Mouse (Mus musculus) embryonic facial prominence, embryonic 13.5 days (tissue): ENCODE results near the gene Platr25. TPM values are rescaled to one million over a fixed set of nuclear protein-coding genes. Genes with fewer than 3 reads are reported as not detected.
A peak's percentile ranks its signal among the peaks of the same experiment; 100 is the strongest.
"Not testable (repeated sequence)": the region's sequence is repeated elsewhere in the genome, so short reads cannot be mapped to it uniquely, and the experiment has no call there.

Experiments
- ATAC-seq: fragments of 200-750 bp; cut with Nextera tagmentation; 2 replicates; pipeline ENCODE4 v1.8.0; 2017; ENCODE audit warnings: low read depth; ENCODE audit not compliant: insufficient number of reproducible peaks, insufficient read depth, low FRiP score, low TSS enrichment
- H3K27ac ChIP-seq: fragments of 300-500 bp; sonication (generic); 2 replicates; pipeline ENCODE4 v1.5.1; 2015; ENCODE audit warnings: moderate library complexity, mild to moderate bottlenecking, inconsistent platforms
- H3K27me3 ChIP-seq: fragments of 300-500 bp; sonication (generic); 2 replicates; pipeline ENCODE4 v1.6.1; 2015; ENCODE audit warnings: mild to moderate bottlenecking, inconsistent platforms
- H3K36me3 ChIP-seq: fragments of 300-500 bp; sonication (generic); 2 replicates; pipeline ENCODE4 v1.6.1; 2015; ENCODE audit warnings: mild to moderate bottlenecking, inconsistent platforms
- H3K4me1 ChIP-seq: fragments of 300-500 bp; sonication (generic); 2 replicates; pipeline ENCODE4 v1.6.1; 2015; ENCODE audit warnings: inconsistent platforms
- H3K4me2 ChIP-seq: fragments of 300-500 bp; sonication (generic); 2 replicates; pipeline ENCODE4 v1.6.1; 2015; ENCODE audit warnings: moderate library complexity, mild to moderate bottlenecking, inconsistent platforms
- H3K4me3 ChIP-seq: fragments of 300-500 bp; sonication (generic); 2 replicates; pipeline ENCODE4 v1.5.1; 2015; ENCODE audit warnings: mild to moderate bottlenecking, inconsistent platforms
- H3K9ac ChIP-seq: fragments of 300-500 bp; sonication (generic); 2 replicates; pipeline ENCODE4 v1.6.1; 2015; ENCODE audit warnings: mild to moderate bottlenecking, inconsistent platforms
- H3K9me3 ChIP-seq: fragments of 300-500 bp; sonication (generic); 2 replicates; pipeline ENCODE4 v1.6.1; 2016; ENCODE audit warnings: inconsistent platforms
- WGBS: fragments of 180-500 bp; shearing (Covaris S2); methylation state at CpG from one replicate; pipeline ENCODE4 v1.1.7; 2015; ENCODE audit warnings: mixed read lengths; 5-methylcytosine and 5-hydroxymethylcytosine counted together
- microRNA counts: library from miRNA; unstranded; fragments of <30 nt; microRNA quantifications from one replicate; lab custom pipeline; 2016
- microRNA-seq: library from miRNA; unstranded; fragments of <30 nt; microRNA quantifications from one replicate; pipeline ENCODE4, GENCODE M21; 2016
- polyA plus RNA-seq: library from polyadenylated mRNA; unstranded; fragments of >200 nt; fragmentation: Nextera tagmentation; extraction: Ambion mirVana; gene quantifications from 2 replicates; pipeline ENCODE4 v1.2.1, GENCODE M21; 2015

The Platr25 gene
- polyA plus RNA-seq, 1 experiment from 2014 or later, result 36.0 TPM

DNA sequence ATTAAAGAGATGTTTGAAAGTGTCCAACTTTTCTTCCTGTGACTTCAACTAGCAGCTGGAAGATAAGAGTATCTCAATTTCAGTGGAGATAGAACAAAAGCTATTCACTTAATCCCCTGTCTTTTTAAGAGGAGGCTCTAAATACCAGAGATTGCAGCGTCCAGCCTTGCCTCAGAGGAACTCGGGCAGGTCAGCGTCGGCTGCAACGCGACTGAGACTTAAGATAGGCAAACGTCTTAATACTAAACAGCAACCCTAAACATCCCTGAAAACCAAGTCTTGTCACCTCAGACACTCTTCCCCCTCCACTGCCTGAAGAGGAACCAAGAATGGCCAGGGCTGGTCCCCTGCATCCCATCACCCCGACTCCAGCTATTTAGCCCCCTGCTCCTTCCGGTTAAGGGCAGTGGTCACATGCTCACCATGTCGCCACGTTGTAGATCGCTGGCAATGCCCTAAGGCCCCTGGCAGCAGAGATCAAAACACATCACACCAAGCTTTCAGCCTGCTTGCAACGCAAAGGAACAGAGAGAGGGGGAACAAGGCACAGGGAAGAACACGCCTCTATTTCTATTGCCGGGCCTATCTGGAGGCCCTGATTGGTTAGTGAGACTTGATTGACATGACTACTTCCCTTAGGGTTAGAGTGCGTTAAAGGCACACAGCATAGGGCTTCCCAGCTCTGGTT, 107.7 kb downstream of the Platr25 start:
- H3K4me1 ChIP-seq, H3K27ac ChIP-seq, H3K27me3 ChIP-seq: not testable (repeated sequence)
- peaks cover 21% of the 10 kb centered on the region for H3K9me3 ChIP-seq
- peak overlapping the region; percentile 56 for H3K4me2 ChIP-seq
- peaks cover 14% of the 10 kb centered on the region; the same call in 1 of the 2 replicates for H3K36me3 ChIP-seq
- peak; percentile 89 for ATAC-seq
- H3K9ac ChIP-seq, result peak overlapping the region; percentile 73
- peak overlapping the region; percentile 62 for H3K4me3 ChIP-seq
- 2% methylated on average over 16 of the region's 16 CpGs for WGBS

DNA sequence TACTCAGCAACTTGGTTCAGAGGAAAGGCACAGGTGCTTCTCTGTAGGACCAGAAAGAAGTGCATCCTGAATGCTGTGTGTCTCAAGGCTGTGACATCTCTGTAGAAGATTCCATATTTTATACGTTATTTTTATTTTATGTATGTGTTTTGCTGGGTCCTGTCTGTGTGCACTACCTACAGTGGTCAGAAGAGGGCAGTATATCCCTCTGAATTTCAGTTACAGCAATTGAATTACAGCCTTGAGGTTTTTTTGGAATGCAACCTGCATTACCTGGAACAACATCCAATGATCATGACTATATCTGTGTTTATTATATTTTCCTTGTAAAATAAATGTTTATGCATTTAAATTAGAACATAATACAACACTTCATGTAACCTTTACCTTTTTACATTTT, 133.4 kb downstream of the Platr25 start:
- 53% methylated on average over 1 of the region's 1 CpGs for WGBS
- ATAC-seq, result not testable (repeated sequence)

DNA sequence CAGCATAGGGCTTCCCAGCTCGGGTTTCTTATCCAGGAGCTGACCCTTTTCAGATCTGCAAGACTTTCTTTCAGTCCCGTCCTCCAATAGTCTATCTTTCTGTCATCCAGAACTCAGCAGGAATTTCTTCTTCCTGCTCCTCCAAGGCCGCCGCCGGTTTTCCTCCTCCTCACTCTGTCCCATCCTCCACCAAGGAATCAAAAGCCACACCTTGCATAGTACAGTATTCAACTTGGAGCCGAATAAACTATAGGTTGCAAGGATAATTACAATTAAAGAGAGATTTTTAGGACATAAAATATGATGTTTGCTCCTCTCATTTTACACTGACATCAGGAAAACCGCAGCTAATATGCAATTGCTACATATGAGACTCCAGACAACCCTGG, 136.2 kb downstream of the Platr25 start:
- H3K4me2 ChIP-seq, result peak overlapping the region; percentile 59
- not testable (repeated sequence) for H3K4me1 ChIP-seq, H3K36me3 ChIP-seq, H3K9me3 ChIP-seq, H3K27me3 ChIP-seq, ATAC-seq, H3K27ac ChIP-seq
- H3K9ac ChIP-seq, result peak overlapping the region; percentile 73; the same call in 1 of the 2 replicates
- 6% methylated on average over 7 of the region's 7 CpGs for WGBS
- peak overlapping the region; percentile 52 for H3K4me3 ChIP-seq

More for the DNA sequence above, 133.4 kb downstream of the Platr25 start:
- not testable (repeated sequence) for H3K9me3 ChIP-seq, H3K4me2 ChIP-seq, H3K9ac ChIP-seq, H3K27me3 ChIP-seq, H3K4me3 ChIP-seq, H3K36me3 ChIP-seq, H3K4me1 ChIP-seq, H3K27ac ChIP-seq

DNA sequence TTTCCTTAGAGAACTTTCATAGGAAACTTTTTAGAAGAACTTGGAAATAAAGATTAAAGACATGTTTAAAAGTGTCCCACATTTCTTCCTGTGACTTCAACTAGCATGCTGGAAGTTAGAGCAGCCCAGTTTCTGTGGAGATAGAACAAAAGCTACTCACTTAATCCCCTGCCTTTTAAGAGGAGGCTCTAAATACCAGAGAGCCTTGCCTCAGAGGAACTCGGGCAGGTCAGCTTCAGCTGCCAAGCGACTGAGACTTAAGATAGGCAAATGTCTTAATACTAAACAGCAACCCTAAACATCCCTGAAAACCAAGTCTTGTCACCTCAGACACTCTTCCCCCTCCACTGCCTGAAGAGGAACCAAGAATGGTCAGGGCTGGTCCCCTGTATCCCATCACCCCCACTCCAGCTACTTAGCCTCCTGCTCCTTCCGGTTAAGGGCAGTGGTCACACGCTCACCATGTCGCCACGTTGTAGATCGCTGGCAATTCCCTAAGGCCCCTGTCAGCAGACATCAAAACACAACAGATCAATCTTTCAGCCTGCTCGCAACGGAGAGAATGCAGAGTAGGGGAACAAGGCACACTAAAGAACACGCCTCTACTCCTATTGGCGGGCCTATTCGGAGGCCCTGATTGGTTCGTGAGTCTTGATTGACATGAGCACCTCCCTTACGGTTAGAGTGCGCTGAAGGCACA, 136.8 kb downstream of the Platr25 start, which contains the start of gene 6720489N17Rik:
TSS of gene 6720489N17Rik (minus strand) at position 606 of the 700 bp plus-strand sequence.
- not testable (repeated sequence) for H3K9me3 ChIP-seq, H3K36me3 ChIP-seq, H3K4me1 ChIP-seq, H3K27me3 ChIP-seq
- Histone ChIP-seq H3K4me3 (peak within 1 kb of the TSS; percentile 52), H3K4me2 (peak within 1 kb of the TSS; percentile 59), H3K27ac (peak within 1 kb of the TSS; percentile 60; the same call in 1 of the 2 replicates), H3K9ac (peak within 1 kb of the TSS; percentile 73)
- under 1% methylated on average over 15 of the region's 15 CpGs for WGBS
- ATAC-seq, result peak; percentile 98

MicroRNA genes within 50 kb of the gene (microRNA counts, 519-probe panel; counts per million panel counts)
- 236 counts per million, percentile 44 among the panel's probes with 10 or more counts for microRNA mmu-miR-713 (lab: Ali Mortazavi, UCI)

Small RNAs within 50 kb of the gene (microRNA-seq; reads per million reads assigned to microRNA genes)
- gene Gm24020 (not detected), gene Gm24588 (not detected), gene Mir713 (not detected)

Other genes with a start within 250 kb of the Platr25 start
- gene Zfp935, start 202.2 kb downstream of the Platr25 start, polyA plus RNA-seq, result not detected in 2 replicates
- 23.5 and 25.4 TPM in 2 replicates for gene Zfp934, start 189.5 kb downstream of the Platr25 start, polyA plus RNA-seq
- gene 6720489N17Rik, start 136.5 kb downstream of the Platr25 start, polyA plus RNA-seq, result 13.7 and 14.8 TPM in 2 replicates
- gene Gm5141, start 25.1 kb upstream of the Platr25 start, polyA plus RNA-seq, result 15.2 and 19.4 TPM in 2 replicates
- gene Fbp2, start 97.7 kb upstream of the Platr25 start, polyA plus RNA-seq, result 0.45 and 2.1 TPM in 2 replicates
- 0.66 and 5.3 TPM in 2 replicates for gene Fbp1, start 127.6 kb upstream of the Platr25 start, polyA plus RNA-seq
- gene 2010111I01Rik, start 204.2 kb upstream of the Platr25 start, polyA plus RNA-seq, result 219 and 254 TPM in 2 replicates